In genomic region chr2:142349805-142350204, GRCm38 (mm10) we compare ENCODE assay signal across 19 mouse cellular contexts.
DNase-seq lines count a peak whose midpoint lies in the region; ATAC-seq lines count a peak whose summit lies in the region.
"Had no signal": no experiment of that assay in that cellular context is flagged by ENCODE, and none has a peak within 500 bp of the region (broad histone marks: within the 10 kb centered on the region; RNA-seq: fewer than 3 reads in every experiment).

No protein-coding gene starts in this region.

- peak; percentile 8 for DNase-seq in midbrain, embryonic 11.5 days (ENCODE audit: low spot score, missing footprints)
- DNase-seq in cerebellum, adult 8-10 months, result peak; percentile 50
- peak; percentile 57 to 58 for DNase-seq in cerebellum, postnatal 36 days
- DNase-seq in c-Kit-positive CD71-positive TER-119-positive erythroid progenitor cells, embryonic 14.5 days (ENCODE audit: low spot score), result no peak
- DNase-seq in embryo, embryonic 10.5 days (ENCODE audit: low spot score), result no peak
- DNase-seq in forebrain, embryonic 14.5 days (ENCODE audit: low spot score), result no peak
- DNase-seq: adrenal gland, postnatal 25 days; gastrocnemius, adult 2 months; heart, postnatal 36 days; kidney, adult 8-10 months; kidney, postnatal 14 days; spleen, adult 18-20 months had no signal

- H3K4me1 ChIP-seq in midbrain, embryonic 11.5 days (ENCODE audit: control insufficient read depth, insufficient read depth, low read length), result no peaks in the 10 kb centered on the region
- H3K4me1 ChIP-seq in midbrain, embryonic 16.5 days (ENCODE audit: control insufficient read depth, insufficient read depth, low read length), result no peaks in the 10 kb centered on the region
- H3K4me1 ChIP-seq in forebrain, embryonic 14.5 days (ENCODE audit: control insufficient read depth, insufficient read depth, low read length), result no peaks in the 10 kb centered on the region
- H3K4me1 ChIP-seq: embryonic facial prominence, embryonic 12.5 days; forebrain, embryonic 12.5 days; heart, embryonic 15.5 days; midbrain, embryonic 10.5 days had no signal

- H3K4me2 ChIP-seq in midbrain, embryonic 11.5 days, result no peak overlapping the region
- no peak overlapping the region for H3K4me2 ChIP-seq in midbrain, embryonic 16.5 days (ENCODE audit: low read length)
- H3K4me2 ChIP-seq in forebrain, embryonic 14.5 days (ENCODE audit: low read length), result no peak overlapping the region
- H3K4me2 ChIP-seq: embryonic facial prominence, embryonic 12.5 days; forebrain, embryonic 12.5 days; heart, embryonic 15.5 days; hindbrain, embryonic 14.5 days had no signal

- no peak for ATAC-seq in midbrain, embryonic 11.5 days (ENCODE audit: low FRiP score)
- no peak for ATAC-seq in midbrain, embryonic 16.5 days
- no peak for ATAC-seq in forebrain, embryonic 14.5 days
- ATAC-seq: lung, postnatal 0 days had no signal

- no peak overlapping the region for H3K27ac ChIP-seq in midbrain, embryonic 11.5 days (ENCODE audit: low read depth, low read length)
- no peak overlapping the region for H3K27ac ChIP-seq in midbrain, embryonic 16.5 days (ENCODE audit: low read length)
- no peak overlapping the region for H3K27ac ChIP-seq in forebrain, embryonic 14.5 days (ENCODE audit: low read depth, low read length)
- H3K27ac ChIP-seq: embryonic facial prominence, embryonic 12.5 days; forebrain, embryonic 12.5 days; gastrocnemius, adult 2 months; heart, embryonic 15.5 days; hindbrain, embryonic 14.5 days; midbrain, embryonic 10.5 days had no signal

- no peaks in the 10 kb centered on the region for H3K36me3 ChIP-seq in midbrain, embryonic 11.5 days (ENCODE audit: control insufficient read depth, insufficient read depth, low read length)
- H3K36me3 ChIP-seq in midbrain, embryonic 16.5 days (ENCODE audit: control insufficient read depth, insufficient read depth, low read length), result no peaks in the 10 kb centered on the region
- H3K36me3 ChIP-seq in forebrain, embryonic 14.5 days (ENCODE audit: control insufficient read depth, insufficient read depth, low read length), result no peaks in the 10 kb centered on the region
- H3K36me3 ChIP-seq: embryonic facial prominence, embryonic 12.5 days; forebrain, embryonic 12.5 days; heart, embryonic 15.5 days; midbrain, embryonic 10.5 days had no signal

- H3K4me3 ChIP-seq in midbrain, embryonic 11.5 days (ENCODE audit: low read depth, low read length), result no peak overlapping the region
- no peak overlapping the region for H3K4me3 ChIP-seq in midbrain, embryonic 16.5 days (ENCODE audit: low read depth, low read length)
- no peak overlapping the region for H3K4me3 ChIP-seq in forebrain, embryonic 14.5 days (ENCODE audit: low read depth, low read length)
- H3K4me3 ChIP-seq: embryonic facial prominence, embryonic 12.5 days; forebrain, embryonic 12.5 days; gastrocnemius, adult 2 months; heart, embryonic 15.5 days; midbrain, embryonic 10.5 days had no signal

- no peaks in the 10 kb centered on the region for H3K9me3 ChIP-seq in midbrain, embryonic 11.5 days (ENCODE audit: control insufficient read depth, low read length)
- 0 out of 2 replicates have a peak, but pooled peaks cover 2% of the 10 kb centered on the region for H3K9me3 ChIP-seq in midbrain, embryonic 16.5 days (replicated peaks; ENCODE audit: control insufficient read depth, low read length, poor library complexity, severe bottlenecking)
- H3K9me3 ChIP-seq in forebrain, embryonic 14.5 days (replicated peaks; ENCODE audit: control insufficient read depth, low read length), result no peaks in the 10 kb centered on the region
- H3K9me3 ChIP-seq: embryonic facial prominence, embryonic 12.5 days; forebrain, embryonic 12.5 days; heart, embryonic 15.5 days; midbrain, embryonic 10.5 days had no signal

- H3K27me3 ChIP-seq in midbrain, embryonic 11.5 days (ENCODE audit: control insufficient read depth, insufficient read depth, low read length), result no peaks in the 10 kb centered on the region
- no peaks in the 10 kb centered on the region for H3K27me3 ChIP-seq in midbrain, embryonic 16.5 days (ENCODE audit: control insufficient read depth, insufficient read depth, low read depth, low read length)
- no peaks in the 10 kb centered on the region for H3K27me3 ChIP-seq in forebrain, embryonic 14.5 days (replicated peaks; ENCODE audit: control insufficient read depth, insufficient read depth, low read length)
- H3K27me3 ChIP-seq: embryonic facial prominence, embryonic 12.5 days; heart, embryonic 15.5 days had no signal

- H3K9ac ChIP-seq in midbrain, embryonic 11.5 days (ENCODE audit: low read length), result no peak overlapping the region
- H3K9ac ChIP-seq in midbrain, embryonic 16.5 days (ENCODE audit: low read depth, low read length), result no peak overlapping the region
- H3K9ac ChIP-seq in forebrain, embryonic 14.5 days (ENCODE audit: low read length), result no peak overlapping the region
- H3K9ac ChIP-seq: embryonic facial prominence, embryonic 12.5 days; forebrain, embryonic 12.5 days; heart, embryonic 15.5 days; hindbrain, embryonic 14.5 days had no signal

Comparison
In these comparisons a context has a peak if more than half of its experiments do, and no peak if none do; other contexts are left out.
1. DNase-seq: peak in midbrain, embryonic 11.5 days (single experiment), cerebellum, adult 8-10 months (single experiment) and cerebellum, postnatal 36 days (2 of 2); none in c-Kit-positive CD71-positive TER-119-positive erythroid progenitor cells, embryonic 14.5 days (single experiment), embryo, embryonic 10.5 days (single experiment) and forebrain, embryonic 14.5 days (single experiment).